20 mouse cellular contexts compared by ENCODE assay signal in the genomic region with DNA sequence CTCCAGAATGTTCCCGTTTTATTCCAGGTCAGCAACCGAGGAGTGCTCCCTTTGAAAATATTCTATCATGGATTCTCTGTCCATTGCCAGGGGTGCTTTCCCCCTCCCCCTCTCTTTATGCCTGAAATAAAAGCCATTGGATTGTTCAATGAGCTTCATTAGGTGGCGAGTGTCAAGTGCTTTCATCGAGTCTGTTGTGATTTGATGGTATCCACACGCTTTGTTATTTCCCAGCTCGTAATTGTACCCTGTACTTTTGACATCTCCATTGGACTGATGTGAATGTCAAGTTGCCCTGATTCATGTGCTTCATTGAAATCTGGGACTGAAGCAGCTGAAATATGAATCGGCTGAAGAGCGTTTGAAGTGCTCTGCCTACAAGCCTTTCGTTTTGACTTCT.
"Had no signal": no experiment of that assay in that cellular context is flagged by ENCODE, and none has a peak within 500 bp of the region (broad histone marks: within the 10 kb centered on the region; RNA-seq: fewer than 3 reads in every experiment).

No protein-coding gene starts in this region.

- H3K27me3 ChIP-seq: limb, embryonic 13.5 days; liver, embryonic 12.5 days; liver, embryonic 15.5 days; lung, embryonic 15.5 days; megakaryocyte, embryonic 14.5 days; neural tube, embryonic 12.5 days; neural tube, embryonic 15.5 days had no signal

- DNase-seq: kidney, postnatal 25 days; layer of hippocampus, adult 9-11 months; liver; lung, adult 18-20 months; lung, postnatal 10 days; lung, postnatal 36 days; midbrain, embryonic 14.5 days; thymus, adult 18-20 months; thymus, postnatal 36 days had no signal

- H3K4me3 ChIP-seq: layer of hippocampus, adult 2 months; limb, embryonic 10.5 days; limb, embryonic 13.5 days; liver, embryonic 12.5 days; liver, embryonic 15.5 days; lung, embryonic 15.5 days; megakaryocyte, embryonic 14.5 days; midbrain, embryonic 10.5 days; neural tube, embryonic 12.5 days; neural tube, embryonic 15.5 days had no signal

- ATAC-seq: liver, embryonic 12.5 days had no signal

- H3K27ac ChIP-seq: kidney, postnatal 0 days; layer of hippocampus, adult 2 months; limb, embryonic 10.5 days; limb, embryonic 13.5 days; liver, embryonic 12.5 days; liver, embryonic 15.5 days; lung, embryonic 15.5 days; midbrain, embryonic 10.5 days; neural tube, embryonic 12.5 days; neural tube, embryonic 15.5 days had no signal

- H3K4me2 ChIP-seq: limb, embryonic 13.5 days; liver, embryonic 12.5 days; liver, embryonic 15.5 days; lung, embryonic 15.5 days; neural tube, embryonic 12.5 days; neural tube, embryonic 15.5 days had no signal

- H3K9me3 ChIP-seq: limb, embryonic 10.5 days; limb, embryonic 13.5 days; liver, embryonic 12.5 days; liver, embryonic 15.5 days; lung, embryonic 15.5 days; megakaryocyte, embryonic 14.5 days; midbrain, embryonic 10.5 days; neural tube, embryonic 12.5 days; neural tube, embryonic 15.5 days had no signal

- H3K4me1 ChIP-seq: limb, embryonic 10.5 days; limb, embryonic 13.5 days; liver, embryonic 12.5 days; liver, embryonic 15.5 days; lung, embryonic 15.5 days; megakaryocyte, embryonic 14.5 days; midbrain, embryonic 10.5 days; neural tube, embryonic 12.5 days; neural tube, embryonic 15.5 days had no signal

- H3K36me3 ChIP-seq: limb, embryonic 10.5 days; limb, embryonic 13.5 days; liver, embryonic 12.5 days; liver, embryonic 15.5 days; lung, embryonic 15.5 days; midbrain, embryonic 10.5 days; neural tube, embryonic 12.5 days; neural tube, embryonic 15.5 days had no signal

- H3K9ac ChIP-seq: limb, embryonic 13.5 days; liver, embryonic 12.5 days; liver, embryonic 15.5 days; lung, embryonic 15.5 days; neural tube, embryonic 12.5 days; neural tube, embryonic 15.5 days had no signal
